Mouse (Mus musculus): ENCODE measurements around the gene Hoxb9. TPM values are rescaled to one million over a fixed set of nuclear protein-coding genes. Genes with fewer than 3 reads are reported as not detected.

The Hoxb9 gene
- 1.4 and 5.2 TPM in 2 replicates for polyA plus RNA-seq (2015; fragmentation: Nextera tagmentation; extraction: Ambion mirVana)

DNA sequence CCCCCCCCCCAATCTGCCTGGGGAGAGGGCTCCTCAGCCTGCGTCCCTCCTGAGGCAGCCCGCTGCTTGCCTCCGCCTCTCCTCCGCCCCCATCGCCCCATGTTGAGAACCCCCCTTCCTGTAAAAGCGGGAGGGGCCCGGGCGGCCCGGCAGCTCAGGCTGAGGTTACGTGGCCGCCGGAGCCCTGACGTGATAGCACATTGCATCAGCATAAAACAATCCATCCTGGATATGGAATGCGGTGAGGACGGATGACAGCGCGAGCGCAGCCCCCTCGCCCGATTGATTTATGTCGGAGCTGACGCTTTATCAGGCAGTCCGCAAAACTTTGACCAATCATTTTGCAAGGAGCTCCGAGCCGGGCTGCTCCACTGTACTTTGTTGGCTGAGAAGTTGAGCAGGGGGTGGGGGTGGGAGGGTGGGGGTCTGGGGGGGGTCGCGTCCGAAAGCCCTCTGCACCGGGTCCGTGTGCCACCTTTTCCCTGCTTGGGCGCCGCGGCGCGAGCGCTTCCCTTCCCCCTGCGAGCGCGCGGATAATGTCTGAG lies at the start of gene Hoxb9:
Gene Hoxb9, plus strand, starts transcription at position 462 of the 545 bp plus-strand sequence.
- Histone ChIP-seq H3K4me3 (ENCODE audit: low read length) (peak within 1 kb of the TSS; percentile 28), H3K36me3 (ENCODE audit: control insufficient read depth, insufficient read depth, low read length) (no peaks in the 10 kb centered on the region), H3K9me3 (ENCODE audit: control insufficient read depth, low read length) (no peaks in the 10 kb centered on the region), H3K27me3 (replicated peaks; ENCODE audit: control insufficient read depth, insufficient read depth, low read length) (peaks cover 77% of the 10 kb centered on the region), H3K27ac (ENCODE audit: low read depth, low read length) (no peak within 1 kb of the TSS), H3K9ac (ENCODE audit: low read depth, low read length) (peak within 1 kb of the TSS; percentile 27), H3K4me1 (ENCODE audit: control insufficient read depth, insufficient read depth, low read depth, low read length) (peaks cover 7% of the 10 kb centered on the region; the same call in 1 of the 2 replicates), H3K4me2 (ENCODE audit: low read length) (peak within 1 kb of the TSS; percentile 48)
- WGBS = 1% methylated on average over 36 of the region's 40 CpGs
- no peak for ATAC-seq

GRCm38 (mm10) chr11:96223813-96224212 lies 47.4 kb upstream of the Hoxb9 start:
- Histone ChIP-seq H3K27me3 (replicated peaks; ENCODE audit: control insufficient read depth, insufficient read depth, low read length) (no peaks in the 10 kb centered on the region), H3K36me3 (ENCODE audit: control insufficient read depth, insufficient read depth, low read length) (no peaks in the 10 kb centered on the region), H3K4me2 (ENCODE audit: low read length) (no peak overlapping the region), H3K27ac (ENCODE audit: low read depth, low read length) (no peak overlapping the region), H3K9ac (ENCODE audit: low read depth, low read length) (no peak overlapping the region), H3K4me3 (ENCODE audit: low read length) (no peak overlapping the region), H3K4me1 (ENCODE audit: control insufficient read depth, insufficient read depth, low read depth, low read length) (no peaks in the 10 kb centered on the region), H3K9me3 (ENCODE audit: control insufficient read depth, low read length) (peaks cover 4% of the 10 kb centered on the region; the same call in 1 of the 2 replicates)
- WGBS = 39% methylated on average over 2 of the region's 2 CpGs
- no peak for ATAC-seq

DNA sequence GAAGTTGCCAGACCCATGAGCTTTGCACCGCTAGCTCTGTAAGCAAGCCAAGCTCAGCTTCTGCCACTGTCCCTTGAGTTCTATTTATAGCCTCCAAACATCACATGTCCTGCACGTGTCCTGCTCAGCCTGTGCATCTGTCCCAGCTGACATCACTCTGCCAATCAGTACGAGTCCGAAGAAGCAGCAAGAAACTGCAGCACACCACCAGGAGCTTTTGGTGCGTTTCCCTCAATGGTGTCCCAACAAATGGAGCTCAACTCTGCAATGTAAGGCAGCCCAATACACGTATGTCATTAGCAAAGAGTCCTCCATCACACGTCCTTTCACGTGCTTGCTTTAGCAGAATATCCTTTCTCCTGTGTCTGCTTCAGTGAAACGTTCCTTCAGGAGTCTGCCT lies 43.6 kb upstream of the Hoxb9 start:
- H3K9ac ChIP-seq (ENCODE audit: low read depth, low read length) = no peak overlapping the region
- H3K4me1 ChIP-seq (ENCODE audit: control insufficient read depth, insufficient read depth, low read depth, low read length) = no peaks in the 10 kb centered on the region
- H3K27me3 ChIP-seq (replicated peaks; ENCODE audit: control insufficient read depth, insufficient read depth, low read length) = 0 out of 2 replicates have a peak, but pooled peaks cover 3% of the 10 kb centered on the region
- no peak overlapping the region for H3K27ac ChIP-seq (ENCODE audit: low read depth, low read length)
- ATAC-seq = no peak
- WGBS = 82% methylated on average over 9 of the region's 9 CpGs
- no peaks in the 10 kb centered on the region for H3K9me3 ChIP-seq (ENCODE audit: control insufficient read depth, low read length)
- no peaks in the 10 kb centered on the region for H3K36me3 ChIP-seq (ENCODE audit: control insufficient read depth, insufficient read depth, low read length)
- no peak overlapping the region for H3K4me2 ChIP-seq (ENCODE audit: low read length)
- no peak overlapping the region for H3K4me3 ChIP-seq (ENCODE audit: low read length)

- H3K27me3 ChIP-seq (replicated peaks; ENCODE audit: control insufficient read depth, insufficient read depth, low read length) = peaks cover 22% of the 10 kb centered on the region
- no peaks in the 10 kb centered on the region for H3K4me1 ChIP-seq (ENCODE audit: control insufficient read depth, insufficient read depth, low read depth, low read length)
- H3K4me3 ChIP-seq (ENCODE audit: low read length) = no peak overlapping the region
- no peak for ATAC-seq
- under 1% methylated on average over 12 of the region's 12 CpGs for WGBS
- no peak overlapping the region for H3K4me2 ChIP-seq (ENCODE audit: low read length)
- no peak overlapping the region for H3K9ac ChIP-seq (ENCODE audit: low read depth, low read length)
- H3K27ac ChIP-seq (ENCODE audit: low read depth, low read length) = no peak overlapping the region
- H3K36me3 ChIP-seq (ENCODE audit: control insufficient read depth, insufficient read depth, low read length) = no peaks in the 10 kb centered on the region
- H3K9me3 ChIP-seq (ENCODE audit: control insufficient read depth, low read length) = no peaks in the 10 kb centered on the region
Measured at GRCm38 (mm10) chr11:96234906-96235305, 36.4 kb upstream of the Hoxb9 start.

DNA sequence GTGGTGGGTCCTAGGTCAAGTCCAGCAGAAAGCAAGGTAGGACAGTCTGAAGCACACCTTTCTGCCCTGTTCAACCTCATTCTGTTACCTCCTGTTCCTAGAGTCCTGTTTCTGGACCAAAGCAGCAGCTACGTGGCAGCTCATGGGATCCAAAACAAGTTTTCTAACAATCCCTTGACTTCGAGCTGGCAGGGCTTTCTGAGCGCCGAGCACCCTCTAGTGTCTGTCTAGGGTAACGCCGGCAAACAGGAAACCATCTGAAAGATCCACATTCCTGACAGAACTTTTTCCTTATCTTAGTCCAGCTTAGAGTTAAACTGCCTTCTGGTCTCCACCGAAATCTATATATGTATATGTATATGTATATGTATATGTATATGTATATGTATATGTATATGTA lies 31.0 kb upstream of the Hoxb9 start:
- Histone ChIP-seq H3K4me1 (ENCODE audit: control insufficient read depth, insufficient read depth, low read depth, low read length) (no peaks in the 10 kb centered on the region), H3K4me2 (ENCODE audit: low read length) (no peak overlapping the region), H3K27ac (ENCODE audit: low read depth, low read length) (no peak overlapping the region), H3K4me3 (ENCODE audit: low read length) (no peak overlapping the region), H3K27me3 (replicated peaks; ENCODE audit: control insufficient read depth, insufficient read depth, low read length) (peaks cover 19% of the 10 kb centered on the region), H3K9me3 (ENCODE audit: control insufficient read depth, low read length) (no peaks in the 10 kb centered on the region), H3K36me3 (ENCODE audit: control insufficient read depth, insufficient read depth, low read length) (no peaks in the 10 kb centered on the region), H3K9ac (ENCODE audit: low read depth, low read length) (no peak overlapping the region)
- WGBS = 2% methylated on average over 7 of the region's 7 CpGs
- ATAC-seq = no peak

- under 1% methylated on average over 10 of the region's 14 CpGs for WGBS
- Histone ChIP-seq H3K4me3 (ENCODE audit: low read length) (no peak overlapping the region), H3K4me1 (ENCODE audit: control insufficient read depth, insufficient read depth, low read depth, low read length) (no peaks in the 10 kb centered on the region), H3K9ac (ENCODE audit: low read depth, low read length) (no peak overlapping the region), H3K27ac (ENCODE audit: low read depth, low read length) (no peak overlapping the region), H3K9me3 (ENCODE audit: control insufficient read depth, low read length) (no peaks in the 10 kb centered on the region), H3K27me3 (replicated peaks; ENCODE audit: control insufficient read depth, insufficient read depth, low read length) (peaks cover 66% of the 10 kb centered on the region), H3K4me2 (ENCODE audit: low read length) (no peak overlapping the region), H3K36me3 (ENCODE audit: control insufficient read depth, insufficient read depth, low read length) (no peaks in the 10 kb centered on the region)
- no peak for ATAC-seq
Measured at GRCm38 (mm10) chr11:96250901-96251300, 20.4 kb upstream of the Hoxb9 start.

DNA sequence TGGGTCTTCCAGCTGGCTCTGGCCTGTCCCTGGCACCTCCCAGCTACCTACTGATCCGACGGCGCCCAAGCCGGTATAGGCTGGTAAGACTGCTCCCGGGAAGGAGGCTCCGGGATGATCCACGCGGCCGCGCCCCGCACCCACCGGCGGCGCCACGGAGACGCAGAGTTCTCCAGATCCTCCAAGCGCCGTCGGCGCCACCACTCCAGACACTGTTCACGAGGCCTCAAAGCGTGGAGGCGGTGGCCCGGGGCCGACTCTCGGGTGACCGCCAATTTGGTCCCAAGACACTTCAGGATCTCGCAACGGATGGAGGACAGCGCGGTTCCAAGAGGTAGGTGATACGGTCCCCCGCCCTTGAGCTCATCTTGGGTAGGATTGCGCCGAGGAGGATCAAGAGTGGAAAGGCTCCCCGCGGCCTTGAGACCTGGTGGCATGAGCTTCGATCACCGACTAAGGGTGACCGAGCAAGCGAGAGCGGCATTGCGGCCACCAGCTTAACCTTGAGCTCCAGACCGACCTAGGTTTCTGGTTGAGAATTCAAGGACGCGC lies 19.7 kb upstream of the Hoxb9 start:
- no peak overlapping the region for H3K27ac ChIP-seq (ENCODE audit: low read depth, low read length)
- WGBS = 2% methylated on average over 45 of the region's 46 CpGs

GRCm38 (mm10) chr11:96252541-96253120 lies 18.6 kb upstream of the Hoxb9 start:
- no peak for ATAC-seq

More for the DNA sequence above, 19.7 kb upstream of the Hoxb9 start:
- peaks cover 71% of the 10 kb centered on the region for H3K27me3 ChIP-seq (replicated peaks; ENCODE audit: control insufficient read depth, insufficient read depth, low read length)
- no peaks in the 10 kb centered on the region for H3K4me1 ChIP-seq (ENCODE audit: control insufficient read depth, insufficient read depth, low read depth, low read length)
- no peak overlapping the region for H3K4me3 ChIP-seq (ENCODE audit: low read length)
- no peaks in the 10 kb centered on the region for H3K36me3 ChIP-seq (ENCODE audit: control insufficient read depth, insufficient read depth, low read length)
- no peaks in the 10 kb centered on the region for H3K9me3 ChIP-seq (ENCODE audit: control insufficient read depth, low read length)
- no peak for ATAC-seq
- H3K9ac ChIP-seq (ENCODE audit: low read depth, low read length) = no peak overlapping the region
- no peak overlapping the region for H3K4me2 ChIP-seq (ENCODE audit: low read length)

GRCm38 (mm10) chr11:96254221-96254620 lies 17.0 kb upstream of the Hoxb9 start:
- Histone ChIP-seq H3K9ac (ENCODE audit: low read depth, low read length) (no peak overlapping the region), H3K4me2 (ENCODE audit: low read length) (no peak overlapping the region), H3K36me3 (ENCODE audit: control insufficient read depth, insufficient read depth, low read length) (no peaks in the 10 kb centered on the region), H3K27ac (ENCODE audit: low read depth, low read length) (no peak overlapping the region), H3K4me3 (ENCODE audit: low read length) (no peak overlapping the region), H3K4me1 (ENCODE audit: control insufficient read depth, insufficient read depth, low read depth, low read length) (no peaks in the 10 kb centered on the region), H3K27me3 (replicated peaks; ENCODE audit: control insufficient read depth, insufficient read depth, low read length) (peaks cover 86% of the 10 kb centered on the region), H3K9me3 (ENCODE audit: control insufficient read depth, low read length) (no peaks in the 10 kb centered on the region)
- WGBS = under 1% methylated on average over 11 of the region's 11 CpGs
- ATAC-seq = no peak

More at GRCm38 (mm10) chr11:96252541-96253120, 18.6 kb upstream of the Hoxb9 start:
- Histone ChIP-seq H3K4me3 (ENCODE audit: low read length) (no peak overlapping the region), H3K9me3 (ENCODE audit: control insufficient read depth, low read length) (no peaks in the 10 kb centered on the region), H3K36me3 (ENCODE audit: control insufficient read depth, insufficient read depth, low read length) (no peaks in the 10 kb centered on the region), H3K27me3 (replicated peaks; ENCODE audit: control insufficient read depth, insufficient read depth, low read length) (peaks cover 78% of the 10 kb centered on the region), H3K4me1 (ENCODE audit: control insufficient read depth, insufficient read depth, low read depth, low read length) (no peaks in the 10 kb centered on the region), H3K27ac (ENCODE audit: low read depth, low read length) (no peak overlapping the region), H3K4me2 (ENCODE audit: low read length) (no peak overlapping the region), H3K9ac (ENCODE audit: low read depth, low read length) (no peak overlapping the region)
- WGBS = 3% methylated on average over 12 of the region's 12 CpGs

All from hindbrain, embryonic 16.5 days (tissue).